Mouse (Mus musculus): ENCODE results near the gene Mgat4e. TPM values are rescaled to one million over a fixed set of nuclear protein-coding genes. Genes with fewer than 3 reads are reported as not detected.

Mgat4e gene
- total RNA-seq (2023) = not detected

DNA sequence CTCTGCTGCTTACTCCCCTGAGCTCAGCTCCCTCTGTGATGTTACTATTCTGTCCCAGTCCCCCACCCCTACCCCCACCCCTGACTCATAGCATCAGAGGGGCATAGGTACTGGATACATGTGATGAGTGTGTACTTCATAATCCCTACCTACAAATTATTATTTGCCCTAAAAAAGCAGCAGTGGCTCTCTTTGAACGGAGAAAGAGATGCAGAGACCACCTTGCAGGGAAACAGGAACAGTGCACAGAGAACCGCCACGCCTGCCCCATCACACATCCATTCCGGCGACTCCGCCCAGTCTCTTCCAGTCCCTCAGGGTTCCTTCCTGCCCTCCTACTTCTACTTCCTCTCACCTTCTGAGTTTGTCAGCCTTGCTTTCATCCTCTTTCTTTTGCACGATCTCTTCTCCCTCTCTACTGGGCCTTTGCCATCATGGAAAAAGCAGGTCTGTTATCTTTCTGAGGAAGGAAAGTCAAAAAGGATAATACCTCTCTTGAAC, at the start of gene Mgat4e:
Gene Mgat4e, minus strand, starts transcription at position 51 of the 501 bp plus-strand sequence.

DNA sequence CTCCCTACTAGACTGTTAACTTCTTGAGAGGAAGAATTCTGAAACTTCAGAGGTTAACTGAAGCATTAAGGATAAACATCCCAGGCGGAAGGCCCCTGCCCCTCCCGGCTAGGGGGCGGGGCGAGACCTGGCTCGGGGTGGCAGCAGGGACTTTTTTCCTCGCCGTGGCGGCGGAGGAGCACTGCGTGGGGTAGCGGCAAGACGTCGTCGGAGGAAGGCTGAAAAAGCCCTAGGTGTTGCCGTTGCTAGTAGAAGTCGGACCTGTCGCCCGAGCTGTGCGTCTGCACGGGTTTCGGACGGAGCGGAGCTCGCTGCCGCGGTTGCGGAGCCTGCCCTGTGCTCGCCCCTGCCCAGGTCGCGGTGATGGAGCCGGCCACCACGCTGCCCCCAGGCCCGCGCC, 10.5 kb upstream of the Mgat4e start, which contains the start of gene Kdm5b:
Gene Kdm5b, plus strand, starts transcription at position 196 of the 400 bp plus-strand sequence.

GRCm38 (mm10) chr1:134494428-134495215, 54.9 kb downstream of the Mgat4e start, which contains the start of gene Rabif:
TSS of gene Rabif (plus strand) at chr1:134494648.

Other genes with a start within 250 kb of the Mgat4e start
- 0.80 TPM for gene Ppfia4, start 216.8 kb downstream of the Mgat4e start, total RNA-seq (2023)
- 58.4 TPM for gene Tmem183a, start 187.7 kb downstream of the Mgat4e start, total RNA-seq (2023)
- not detected for gene 4933406M09Rik, start 163.7 kb downstream of the Mgat4e start, total RNA-seq (2023)
- gene Cyb5r1, start 144.1 kb downstream of the Mgat4e start, total RNA-seq (2023) = 13.2 TPM
- 68.2 TPM for gene Adipor1, start 134.3 kb downstream of the Mgat4e start, total RNA-seq (2023)
- gene Klhl12, start 94.2 kb downstream of the Mgat4e start, total RNA-seq (2023) = 34.2 TPM
- 23.7 TPM for gene Rabif, start 55.0 kb downstream of the Mgat4e start, total RNA-seq (2023)
- gene Kdm5b, start 10.5 kb upstream of the Mgat4e start, total RNA-seq (2023) = 67.5 TPM
- gene Syt2, start 97.0 kb upstream of the Mgat4e start, total RNA-seq (2023) = not detected

Data from CD4-positive naive resting alpha-beta T cell, adult 57 days (primary cell).